Mouse (Mus musculus) MN1 (cell line): ENCODE data around the gene Mal.
"Not testable (repeated sequence)": the region's sequence is repeated elsewhere in the genome, so short reads cannot be mapped to it uniquely, and the experiment has no call there.

Experiments used
- DNase-seq: peaks from one replicate; pipeline ENCODE4 v3.0.0-alpha.2; 2016; ENCODE audit warnings: low spot score

Gene Mal

GRCm38 (mm10) chr2:127624786-127625185, 31.7 kb downstream of the Mal start:
- DNase-seq: no peak

- no peak for DNase-seq
Observed at GRCm38 (mm10) chr2:127622065-127622464, 34.4 kb downstream of the Mal start.

- DNase-seq: no peak
Observed at GRCm38 (mm10) chr2:127619311-127619710, 37.2 kb downstream of the Mal start.

- no peak for DNase-seq
Observed at GRCm38 (mm10) chr2:127612288-127612687, 44.2 kb downstream of the Mal start.

- no peak for DNase-seq
Observed at GRCm38 (mm10) chr2:127611386-127611785, 45.1 kb downstream of the Mal start.

GRCm38 (mm10) chr2:127608986-127609385, 47.5 kb downstream of the Mal start:
- no peak for DNase-seq

- DNase-seq: peak; percentile 51
Observed at GRCm38 (mm10) chr2:127608234-127608633, 48.3 kb downstream of the Mal start.

GRCm38 (mm10) chr2:127605203-127605602, 51.3 kb downstream of the Mal start:
- no peak for DNase-seq

- DNase-seq: not testable (repeated sequence)
Observed at GRCm38 (mm10) chr2:127603383-127603782, 53.1 kb downstream of the Mal start.

GRCm38 (mm10) chr2:127590840-127591239, 65.7 kb downstream of the Mal start:
- DNase-seq: peak; percentile 17

GRCm38 (mm10) chr2:127590204-127590603, 66.3 kb downstream of the Mal start:
- DNase-seq: no peak

- no peak for DNase-seq
Observed at GRCm38 (mm10) chr2:127588897-127589296, 67.6 kb downstream of the Mal start.

- DNase-seq: no peak
Observed at GRCm38 (mm10) chr2:127587514-127587844, 69.0 kb downstream of the Mal start.

GRCm38 (mm10) chr2:127586694-127587513, 69.6 kb downstream of the Mal start, which contains the start of the genes Zfp661 and Mrps5:
Gene Zfp661, minus strand, starts transcription at chr2:127587094.
Gene Mrps5, plus strand, starts transcription at chr2:127587222.
- DNase-seq: peak; percentile 75

- peak; percentile 94 for DNase-seq
Observed at GRCm38 (mm10) chr2:127584436-127584858, 72.0 kb downstream of the Mal start.
